Mouse (Mus musculus) adrenal gland, adult 2 months (tissue): ENCODE data around the gene Cmip. TPM values are rescaled to one million over a fixed set of nuclear protein-coding genes. Genes with fewer than 3 reads are reported as not detected.

Source experiments
- DNase-seq: peaks from one replicate; pipeline ENCODE4 v3.0.0; 2021
- polyA plus RNA-seq: library from polyadenylated mRNA; depleted of rRNA; stranded (reverse); fragments of >200 nt; gene quantifications from 2 replicates; pipeline ENCODE4 v1.2.3, GENCODE M21; 2012
- total RNA-seq, 2 experiments: library from RNA; stranded (reverse); gene quantifications; 2 replicates each; pipeline ENCODE4 v1.2.3; 2021

Cmip gene
- total and polyA plus RNA-seq, 3 experiments, result 99.3 to 171 (median 133) TPM

- DNase-seq, result no peak
These were observed 212.8 kb downstream of the Cmip start for GRCm38 (mm10) chr8:117469431-117470341.

GRCm38 (mm10) chr8:117470342-117470781, 213.5 kb downstream of the Cmip start:
- peak; percentile 73 for DNase-seq

- peak; percentile 57 for DNase-seq
These were observed 214.3 kb downstream of the Cmip start for GRCm38 (mm10) chr8:117471174-117471573.

- no peak for DNase-seq
These were observed 214.8 kb downstream of the Cmip start for GRCm38 (mm10) chr8:117471655-117472054.

GRCm38 (mm10) chr8:117472332-117472731, 215.5 kb downstream of the Cmip start:
- DNase-seq, result no peak

GRCm38 (mm10) chr8:117474944-117475343, 218.1 kb downstream of the Cmip start:
- peak; percentile 91 for DNase-seq

GRCm38 (mm10) chr8:117475819-117476218, 219.0 kb downstream of the Cmip start:
- DNase-seq, result peak; percentile 25

- no peak for DNase-seq
These were observed 221.2 kb downstream of the Cmip start for GRCm38 (mm10) chr8:117478082-117478481.

GRCm38 (mm10) chr8:117479996-117480395, 223.1 kb downstream of the Cmip start:
- DNase-seq, result no peak

GRCm38 (mm10) chr8:117480516-117480915, 223.7 kb downstream of the Cmip start:
- DNase-seq, result no peak

- peak; percentile 28 for DNase-seq
These were observed 225.0 kb downstream of the Cmip start for GRCm38 (mm10) chr8:117481830-117482229.

GRCm38 (mm10) chr8:117484731-117485130, 227.9 kb downstream of the Cmip start:
- DNase-seq, result peak; percentile 49

GRCm38 (mm10) chr8:117485316-117485715, 228.5 kb downstream of the Cmip start:
- peak; percentile 31 for DNase-seq

GRCm38 (mm10) chr8:117488246-117489005, 231.6 kb downstream of the Cmip start:
- no peak for DNase-seq

- DNase-seq, result no peak
These were observed 236.7 kb downstream of the Cmip start for GRCm38 (mm10) chr8:117493543-117493942.

- DNase-seq, result no peak
These were observed 238.0 kb downstream of the Cmip start for GRCm38 (mm10) chr8:117494874-117495273.

GRCm38 (mm10) chr8:117498179-117498914, 241.5 kb downstream of the Cmip start, which contains the start of gene Plcg2:
TSS of gene Plcg2 (plus strand) at chr8:117498291.
- DNase-seq, result peak; percentile 65

GRCm38 (mm10) chr8:117498915-117499540, 242.2 kb downstream of the Cmip start:
- no peak for DNase-seq

- no peak for DNase-seq
These were observed 243.5 kb downstream of the Cmip start for GRCm38 (mm10) chr8:117500232-117500823.

- no peak for DNase-seq
These were observed 244.5 kb downstream of the Cmip start for GRCm38 (mm10) chr8:117501323-117501722.

- DNase-seq, result no peak
These were observed 246.7 kb downstream of the Cmip start for GRCm38 (mm10) chr8:117503405-117504069.
